Mouse (Mus musculus): ENCODE results near the gene 3110009E18Rik. TPM values are rescaled to one million over a fixed set of nuclear protein-coding genes. Genes with fewer than 3 reads are reported as not detected.
A peak's percentile ranks its signal among the peaks of the same experiment; 100 is the strongest.

Gene 3110009E18Rik
- total RNA-seq (2018; cell fraction: chromatin; rRNA removed), result 10 to 100 TPM in 8 of 26 experiments, 1 to 10 TPM in 18; 1.7 to 29.2 (median 5.4) TPM
- total RNA-seq (2018; cell fraction: cytosol; rRNA removed), result 1 to 10 TPM; 1.4 to 9.4 (median 2.9) TPM
- 10 to 100 TPM in 5 of 26 experiments, 1 to 10 TPM in 18, under 1 TPM in 2, not detected in 1; 0.61 to 17.3 (median 4.3) TPM for total RNA-seq (2018; cell fraction: nucleus; rRNA removed)
- polyA plus RNA-seq (2018), result 1.4 to 5.1 TPM (median 3.6 TPM) in 3 replicates

GRCm38 (mm10) chr1:120120969-120121811, at the start of gene 3110009E18Rik, which contains the start of gene Dbi:
3110009E18Rik (plus strand) TSS chr1:120121187.
Dbi (minus strand) TSS chr1:120121078.
- Histone ChIP-seq H3K79me2 (ENCODE audit: inconsistent target) (peaks cover 37% of the 10 kb centered on the region), H3K4me3 (ENCODE audit: inconsistent target) (peak within 1 kb of the TSS; percentile 96), H3K27ac (peak within 1 kb of the TSS; percentile 94), H3K36me3 (ENCODE audit: inconsistent target) (peaks cover 12% of the 10 kb centered on the region)
- WGBS (ENCODE audit: missing documents), result under 1% methylated on average over 51 of the region's 52 CpGs

GRCm38 (mm10) chr1:120072900-120073299, 48.1 kb upstream of the 3110009E18Rik start:
- Histone ChIP-seq H3K79me2 (ENCODE audit: inconsistent target) (peaks cover 16% of the 10 kb centered on the region; the same call in 1 of the 2 replicates), H3K4me3 (ENCODE audit: inconsistent target) (peak overlapping the region; percentile 42), H3K36me3 (ENCODE audit: inconsistent target) (peaks cover 5% of the 10 kb centered on the region; the same call in 1 of the 2 replicates), H3K27ac (peak overlapping the region; percentile 27; the same call in 1 of the 2 replicates)
- WGBS (ENCODE audit: missing documents), result 13% methylated on average over 16 of the region's 16 CpGs

GRCm38 (mm10) chr1:120073519-120074306, 47.3 kb upstream of the 3110009E18Rik start, which contains the start of gene Tmem37:
Tmem37 (minus strand) TSS chr1:120074074.
- Histone ChIP-seq H3K79me2 (ENCODE audit: inconsistent target) (peaks cover 16% of the 10 kb centered on the region; the same call in 1 of the 2 replicates), H3K4me3 (ENCODE audit: inconsistent target) (peak within 1 kb of the TSS; percentile 42), H3K36me3 (ENCODE audit: inconsistent target) (no peaks in the 10 kb centered on the region), H3K27ac (peak within 1 kb of the TSS; percentile 75)
- WGBS (ENCODE audit: missing documents), result 11% methylated on average over 40 of the region's 40 CpGs

GRCm38 (mm10) chr1:120074307-120074702, 46.7 kb upstream of the 3110009E18Rik start:
- 53% methylated on average over 4 of the region's 4 CpGs for WGBS (ENCODE audit: missing documents)
- Histone ChIP-seq H3K79me2 (ENCODE audit: inconsistent target) (peaks cover 16% of the 10 kb centered on the region; the same call in 1 of the 2 replicates), H3K27ac (peak overlapping the region; percentile 75), H3K36me3 (ENCODE audit: inconsistent target) (no peaks in the 10 kb centered on the region), H3K4me3 (ENCODE audit: inconsistent target) (peak overlapping the region; percentile 14; the same call in 1 of the 2 replicates)

DNA sequence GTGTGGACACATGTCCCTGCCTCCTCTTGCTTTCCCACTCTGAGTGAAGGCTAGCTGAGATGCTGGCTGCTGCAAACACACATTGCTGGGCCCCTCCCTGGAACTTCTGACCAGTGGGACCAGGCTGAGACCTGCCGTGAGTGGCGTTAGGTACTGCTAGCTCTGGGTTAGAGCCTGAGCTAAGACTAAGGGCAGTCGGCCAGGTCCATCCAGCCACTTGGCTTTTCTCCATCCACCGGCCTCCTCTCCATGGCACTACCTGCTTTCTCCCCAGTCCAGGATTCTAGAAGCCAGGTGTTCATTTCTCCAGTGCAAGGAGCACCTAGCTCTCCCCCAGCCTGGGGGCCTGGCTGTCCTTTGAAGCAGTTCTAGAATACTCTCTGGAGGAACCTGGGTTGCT, 46.1 kb upstream of the 3110009E18Rik start:
- no peaks in the 10 kb centered on the region for H3K36me3 ChIP-seq (ENCODE audit: inconsistent target)
- H3K4me3 ChIP-seq (ENCODE audit: inconsistent target), result no peak overlapping the region
- H3K27ac ChIP-seq, result peak overlapping the region; percentile 75
- 82% methylated on average over 4 of the region's 4 CpGs for WGBS (ENCODE audit: missing documents)
- H3K79me2 ChIP-seq (ENCODE audit: inconsistent target), result peaks cover 16% of the 10 kb centered on the region; the same call in 1 of the 2 replicates

DNA sequence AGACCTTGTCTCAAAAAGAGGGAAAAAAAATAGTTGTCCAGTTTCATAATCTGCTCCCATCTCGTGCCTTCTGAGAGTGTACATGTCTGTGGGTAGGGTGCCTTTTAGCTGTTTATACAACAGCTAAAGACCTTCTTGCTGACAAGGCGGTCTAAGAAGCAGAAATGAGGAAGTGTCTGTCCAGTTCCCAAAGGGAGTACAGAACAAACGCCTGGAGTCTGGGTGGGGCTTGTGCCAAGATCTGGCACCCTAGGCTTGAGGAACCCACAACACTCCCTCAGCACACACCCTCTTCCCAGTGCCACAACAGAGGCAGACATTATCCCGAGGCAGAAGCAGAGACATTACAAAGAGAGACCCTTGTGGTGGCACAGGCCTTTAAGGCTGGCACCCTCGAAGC, 45.5 kb upstream of the 3110009E18Rik start:
- H3K36me3 ChIP-seq (ENCODE audit: inconsistent target), result no peaks in the 10 kb centered on the region
- peak overlapping the region; percentile 75 for H3K27ac ChIP-seq
- H3K79me2 ChIP-seq (ENCODE audit: inconsistent target), result peaks cover 14% of the 10 kb centered on the region; the same call in 1 of the 2 replicates
- WGBS (ENCODE audit: missing documents), result 7% methylated on average over 5 of the region's 5 CpGs
- H3K4me3 ChIP-seq (ENCODE audit: inconsistent target), result no peak overlapping the region

- no peak overlapping the region for H3K4me3 ChIP-seq (ENCODE audit: inconsistent target)
- 85% methylated on average over 9 of the region's 9 CpGs for WGBS (ENCODE audit: missing documents)
- H3K79me2 ChIP-seq (ENCODE audit: inconsistent target), result no peaks in the 10 kb centered on the region
- H3K36me3 ChIP-seq (ENCODE audit: inconsistent target), result no peaks in the 10 kb centered on the region
- no peak overlapping the region for H3K27ac ChIP-seq
Observed at GRCm38 (mm10) chr1:120077746-120078410, 43.1 kb upstream of the 3110009E18Rik start.

GRCm38 (mm10) chr1:120080632-120081031, 40.4 kb upstream of the 3110009E18Rik start:
- Histone ChIP-seq H3K27ac (no peak overlapping the region), H3K79me2 (ENCODE audit: inconsistent target) (no peaks in the 10 kb centered on the region), H3K4me3 (ENCODE audit: inconsistent target) (no peak overlapping the region), H3K36me3 (ENCODE audit: inconsistent target) (no peaks in the 10 kb centered on the region)
- 100% methylated on average over 1 of the region's 1 CpGs for WGBS (ENCODE audit: missing documents)

GRCm38 (mm10) chr1:120082957-120083585, 37.9 kb upstream of the 3110009E18Rik start:
- H3K4me3 ChIP-seq (ENCODE audit: inconsistent target), result no peak overlapping the region
- no peaks in the 10 kb centered on the region for H3K36me3 ChIP-seq (ENCODE audit: inconsistent target)
- H3K79me2 ChIP-seq (ENCODE audit: inconsistent target), result no peaks in the 10 kb centered on the region
- no peak overlapping the region for H3K27ac ChIP-seq
- 69% methylated on average over 6 of the region's 7 CpGs for WGBS (ENCODE audit: missing documents)

DNA sequence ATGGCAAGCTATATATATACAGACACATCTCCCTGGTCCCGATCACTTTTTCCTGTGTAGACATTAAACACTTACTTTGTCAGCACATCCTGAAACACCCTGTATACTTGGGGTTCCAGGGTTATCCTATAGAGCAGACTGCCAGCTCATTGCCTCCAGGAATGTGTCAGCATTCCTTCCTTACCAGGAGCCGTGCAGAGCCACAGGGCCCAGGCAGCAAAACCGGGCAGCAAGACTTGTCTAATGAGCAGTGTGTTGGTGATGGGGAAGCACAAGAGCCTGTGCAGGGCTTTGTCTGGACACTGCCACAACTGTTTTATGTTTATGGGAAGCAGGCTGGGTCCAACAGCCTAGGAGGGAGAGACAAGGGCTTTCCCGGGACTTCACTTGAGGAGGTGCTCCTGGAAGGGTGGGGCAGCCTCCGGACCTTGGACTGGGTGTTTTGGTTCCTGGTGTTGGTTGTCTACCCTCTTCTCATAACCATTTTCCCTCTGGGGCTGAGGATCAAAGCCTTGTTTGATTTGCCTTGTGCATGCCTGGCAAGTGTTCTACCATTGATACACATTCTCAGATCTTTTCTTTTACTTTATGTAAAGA, 37.0 kb upstream of the 3110009E18Rik start:
- Histone ChIP-seq H3K27ac (no peak overlapping the region), H3K36me3 (ENCODE audit: inconsistent target) (no peaks in the 10 kb centered on the region), H3K79me2 (ENCODE audit: inconsistent target) (no peaks in the 10 kb centered on the region), H3K4me3 (ENCODE audit: inconsistent target) (no peak overlapping the region)
- WGBS (ENCODE audit: missing documents), result 94% methylated on average over 5 of the region's 5 CpGs

- Histone ChIP-seq H3K4me3 (ENCODE audit: inconsistent target) (no peak overlapping the region), H3K27ac (no peak overlapping the region), H3K79me2 (ENCODE audit: inconsistent target) (no peaks in the 10 kb centered on the region), H3K36me3 (ENCODE audit: inconsistent target) (no peaks in the 10 kb centered on the region)
- WGBS (ENCODE audit: missing documents), result 93% methylated on average over 3 of the region's 3 CpGs
Observed at GRCm38 (mm10) chr1:120085696-120086095, 35.3 kb upstream of the 3110009E18Rik start.

DNA sequence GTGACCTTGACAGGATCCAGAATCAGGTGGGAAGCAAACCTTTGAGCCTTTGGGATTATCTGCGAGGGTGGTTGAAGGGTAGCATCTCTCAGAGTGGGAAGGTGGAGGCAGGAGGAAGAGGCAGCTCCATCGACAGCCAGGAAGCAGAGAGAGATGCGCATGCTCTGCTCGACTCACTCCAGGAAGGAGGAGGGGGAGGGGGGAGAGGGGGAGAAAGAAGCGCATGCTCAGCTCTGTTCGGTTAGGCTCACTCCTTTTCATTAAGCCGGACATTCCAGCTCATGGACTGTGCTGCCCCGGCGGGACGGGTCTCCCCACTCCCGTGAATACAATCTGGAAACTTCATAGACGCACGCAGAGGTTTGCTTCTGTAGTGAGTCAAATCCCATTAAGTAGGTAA, 34.3 kb upstream of the 3110009E18Rik start:
- no peaks in the 10 kb centered on the region for H3K36me3 ChIP-seq (ENCODE audit: inconsistent target)
- 83% methylated on average over 13 of the region's 13 CpGs for WGBS (ENCODE audit: missing documents)
- H3K27ac ChIP-seq, result no peak overlapping the region
- H3K4me3 ChIP-seq (ENCODE audit: inconsistent target), result no peak overlapping the region
- H3K79me2 ChIP-seq (ENCODE audit: inconsistent target), result no peaks in the 10 kb centered on the region

GRCm38 (mm10) chr1:120089180-120089579, 31.8 kb upstream of the 3110009E18Rik start:
- Histone ChIP-seq H3K79me2 (ENCODE audit: inconsistent target) (no peaks in the 10 kb centered on the region), H3K36me3 (ENCODE audit: inconsistent target) (no peaks in the 10 kb centered on the region), H3K27ac (no peak overlapping the region), H3K4me3 (ENCODE audit: inconsistent target) (no peak overlapping the region)
- 63% methylated on average over 4 of the region's 5 CpGs for WGBS (ENCODE audit: missing documents)
